Mouse (Mus musculus) liver, embryonic 11.5 days (tissue): ENCODE results near the gene Slc12a8. TPM values are rescaled to one million over a fixed set of nuclear protein-coding genes. Genes with fewer than 3 reads are reported as not detected.
A peak's percentile ranks its signal among the peaks of the same experiment; 100 is the strongest.

ENCODE experiments used
- ATAC-seq: fragments of 200-750 bp; cut with Nextera tagmentation; replicated peaks from 2 replicates; pipeline ENCODE4 v1.8.0; 2017; ENCODE audit warnings: moderate number of reproducible peaks, mild to moderate bottlenecking, moderate TSS enrichment, moderate library complexity; ENCODE audit not compliant: low FRiP score
- DNase-seq: peaks from one replicate; pipeline ENCODE4 v3.0.0-alpha.2; 2017; ENCODE audit warnings: low spot score
- H3K27ac ChIP-seq: fragments of 300-500 bp; sonication (generic); 2 replicates; pipeline ENCODE4 v1.5.1; 2014; ENCODE audit warnings: mild to moderate bottlenecking, low read depth, low read length, control low read depth
- H3K27me3 ChIP-seq: fragments of 300-500 bp; sonication (generic); replicated peaks from 2 replicates; pipeline ENCODE4 v1.6.1; 2014; ENCODE audit warnings: low read length, mixed read lengths; ENCODE audit not compliant: control insufficient read depth, insufficient read depth
- H3K36me3 ChIP-seq: fragments of 300-500 bp; sonication (generic); 2 replicates; pipeline ENCODE4 v1.6.1; 2014; ENCODE audit warnings: mild to moderate bottlenecking, low read length, moderate library complexity, mixed read lengths; ENCODE audit not compliant: control insufficient read depth, insufficient read depth
- H3K4me1 ChIP-seq: fragments of 300-500 bp; sonication (generic); replicated peaks from 2 replicates; pipeline ENCODE4 v1.6.1; 2014; ENCODE audit warnings: low read length, mixed read lengths; ENCODE audit not compliant: control insufficient read depth, insufficient read depth
- H3K4me2 ChIP-seq: fragments of 300-500 bp; sonication (generic); 2 replicates; pipeline ENCODE4 v1.6.1; 2014; ENCODE audit warnings: mild to moderate bottlenecking, control low read depth, moderate library complexity
- H3K4me3 ChIP-seq: fragments of 300-500 bp; sonication (generic); 2 replicates; pipeline ENCODE4 v1.5.1; 2014; ENCODE audit warnings: low read depth, low read length, control low read depth
- H3K9ac ChIP-seq: fragments of 300-500 bp; sonication (generic); 2 replicates; pipeline ENCODE4 v1.6.1; 2014; ENCODE audit warnings: low read depth, low read length, control low read depth
- H3K9me3 ChIP-seq: fragments of 300-500 bp; sonication (generic); 2 replicates; pipeline ENCODE4 v1.6.1; 2016; ENCODE audit warnings: low read length, inconsistent platforms, mixed read lengths; ENCODE audit not compliant: control insufficient read depth
- WGBS: fragments of 180-500 bp; shearing (Covaris S2); extraction: QIAGEN DNeasy Blood & Tissue Kit; methylation state at CpG from one replicate; pipeline ENCODE4 v1.1.7; 2014; 5-methylcytosine and 5-hydroxymethylcytosine counted together
- polyA plus RNA-seq: library from polyadenylated mRNA; unstranded; fragments of >200 nt; fragmentation: Nextera tagmentation; extraction: Ambion mirVana; gene quantifications from 2 replicates; pipeline ENCODE4 v1.2.1, GENCODE M21; 2014

Gene Slc12a8
- polyA plus RNA-seq, 1 experiment from 2014 or later: 0.16 TPM

- H3K4me3 ChIP-seq: no peak overlapping the region
- no peaks in the 10 kb centered on the region for H3K4me1 ChIP-seq
- WGBS: 58% methylated on average over 7 of the region's 7 CpGs
- 0 out of 2 replicates have a peak, but pooled peaks cover 4% of the 10 kb centered on the region for H3K27me3 ChIP-seq
- no peak for DNase-seq
- no peak overlapping the region for H3K27ac ChIP-seq
- H3K9me3 ChIP-seq: no peaks in the 10 kb centered on the region
- no peaks in the 10 kb centered on the region for H3K36me3 ChIP-seq
- no peak overlapping the region for H3K4me2 ChIP-seq
- ATAC-seq: no peak
- H3K9ac ChIP-seq: no peak overlapping the region
These were observed 56.6 kb downstream of the Slc12a8 start for GRCm38 (mm10) chr16:33573703-33574102.

- Histone ChIP-seq H3K9ac (no peak overlapping the region), H3K27ac (no peak overlapping the region), H3K9me3 (no peaks in the 10 kb centered on the region), H3K4me3 (no peak overlapping the region), H3K27me3 (0 out of 2 replicates have a peak, but pooled peaks cover 4% of the 10 kb centered on the region), H3K4me1 (0 out of 2 replicates have a peak, but pooled peaks cover 2% of the 10 kb centered on the region), H3K4me2 (no peak overlapping the region), H3K36me3 (no peaks in the 10 kb centered on the region)
- DNase-seq (no peak), ATAC-seq (no peak)
- WGBS: 73% methylated on average over 6 of the region's 6 CpGs
These were observed 58.6 kb downstream of the Slc12a8 start for GRCm38 (mm10) chr16:33575728-33576127.

DNA sequence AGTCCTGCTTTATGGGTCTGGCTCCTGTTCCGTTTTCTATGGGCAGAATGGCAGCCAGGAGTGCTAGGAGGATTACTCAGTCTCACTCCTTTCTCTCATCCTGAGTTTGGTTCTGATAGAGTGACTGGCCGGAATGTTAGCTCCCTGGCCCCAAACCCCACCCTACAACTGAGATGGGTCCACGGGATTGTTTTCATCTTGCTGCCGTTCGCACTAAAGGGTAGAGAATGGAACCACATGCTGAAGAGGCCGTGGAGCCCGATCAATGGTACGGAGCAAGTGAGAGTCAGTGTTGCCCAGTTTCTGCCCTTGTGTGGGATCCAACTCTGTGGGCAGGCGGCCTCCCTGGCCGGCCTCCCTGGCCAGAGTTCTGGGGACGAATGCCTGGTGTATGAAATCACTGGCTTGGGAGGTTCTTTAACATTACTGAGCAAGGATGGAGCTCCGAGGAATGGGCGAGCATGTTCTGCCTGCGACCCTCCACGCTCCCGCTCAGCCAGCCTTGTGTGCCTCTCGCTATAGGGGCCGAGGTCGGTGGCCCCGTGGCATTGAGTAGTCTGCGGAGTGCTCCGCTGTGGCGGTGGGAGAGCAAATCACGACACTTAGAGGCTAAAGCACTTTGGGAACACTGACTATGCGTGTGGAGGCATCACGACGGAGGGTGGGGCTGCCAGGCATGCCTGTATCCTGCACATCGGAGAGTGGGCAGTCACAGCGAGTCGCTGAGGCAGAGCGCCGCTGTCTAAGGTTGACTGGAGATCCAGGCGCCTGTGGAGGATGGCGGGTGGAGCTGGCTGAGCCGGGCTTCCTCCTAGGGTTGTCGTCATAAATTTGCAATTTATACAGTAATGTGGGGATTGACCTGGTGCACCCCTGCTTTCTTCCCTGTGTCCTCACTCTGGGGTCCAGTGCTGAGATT, 59.4 kb downstream of the Slc12a8 start:
- Histone ChIP-seq H3K4me3 (no peak overlapping the region), H3K27ac (no peak overlapping the region), H3K9ac (no peak overlapping the region), H3K4me1 (0 out of 2 replicates have a peak, but pooled peaks cover 2% of the 10 kb centered on the region), H3K36me3 (no peaks in the 10 kb centered on the region), H3K27me3 (0 out of 2 replicates have a peak, but pooled peaks cover 4% of the 10 kb centered on the region), H3K4me2 (no peak overlapping the region), H3K9me3 (no peaks in the 10 kb centered on the region)
- 71% methylated on average over 36 of the region's 36 CpGs for WGBS
- no peak for ATAC-seq
- no peak for DNase-seq

DNA sequence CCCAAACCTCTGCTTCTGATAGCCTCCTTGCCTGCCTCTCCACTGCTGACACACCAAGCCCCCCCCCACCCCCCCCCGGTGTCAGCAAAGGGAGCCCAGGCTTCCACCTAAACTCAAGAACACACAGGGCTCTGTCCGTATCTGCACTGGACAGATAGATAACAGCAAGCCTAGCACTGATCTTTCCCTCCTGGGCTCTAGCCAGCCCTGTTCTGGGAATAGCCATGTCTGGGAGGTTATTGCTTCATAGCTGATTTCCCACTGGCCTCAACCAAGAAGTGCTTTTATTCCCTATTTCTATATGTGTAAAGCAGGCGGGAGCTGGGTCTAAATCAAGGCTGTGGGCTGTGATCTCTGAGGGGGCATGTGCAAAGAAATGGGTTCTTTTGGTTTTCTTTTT, 61.3 kb downstream of the Slc12a8 start:
- no peak overlapping the region for H3K4me3 ChIP-seq
- 55% methylated on average over 3 of the region's 3 CpGs for WGBS
- no peak for ATAC-seq
- no peak overlapping the region for H3K4me2 ChIP-seq
- 0 out of 2 replicates have a peak, but pooled peaks cover 4% of the 10 kb centered on the region for H3K27me3 ChIP-seq
- no peaks in the 10 kb centered on the region for H3K9me3 ChIP-seq
- no peak overlapping the region for H3K27ac ChIP-seq
- no peaks in the 10 kb centered on the region for H3K36me3 ChIP-seq
- DNase-seq: no peak
- H3K4me1 ChIP-seq: peaks cover 3% of the 10 kb centered on the region; the same call in 1 of the 2 replicates
- no peak overlapping the region for H3K9ac ChIP-seq

- Histone ChIP-seq H3K36me3 (no peaks in the 10 kb centered on the region), H3K9ac (no peak overlapping the region), H3K27ac (0 out of 2 replicates have a peak overlapping the region, but pooled peaks have one; percentile 19), H3K9me3 (no peaks in the 10 kb centered on the region), H3K27me3 (0 out of 2 replicates have a peak, but pooled peaks cover 4% of the 10 kb centered on the region), H3K4me1 (peaks cover 13% of the 10 kb centered on the region), H3K4me2 (no peak overlapping the region), H3K4me3 (no peak overlapping the region)
- 78% methylated on average over 2 of the region's 2 CpGs for WGBS
- ATAC-seq (no peak), DNase-seq (no peak)
These were observed 63.2 kb downstream of the Slc12a8 start for GRCm38 (mm10) chr16:33580331-33580730.

GRCm38 (mm10) chr16:33580736-33581241, 63.7 kb downstream of the Slc12a8 start:
- no peak for DNase-seq
- H3K4me2 ChIP-seq: no peak overlapping the region
- ATAC-seq: peak; percentile 46; the same call in 1 of the 2 replicates
- 0 out of 2 replicates have a peak, but pooled peaks cover 4% of the 10 kb centered on the region for H3K27me3 ChIP-seq
- H3K9me3 ChIP-seq: no peaks in the 10 kb centered on the region
- no peak overlapping the region for H3K4me3 ChIP-seq
- peak overlapping the region; percentile 11; the same call in 1 of the 2 replicates for H3K27ac ChIP-seq
- H3K4me1 ChIP-seq: peaks cover 13% of the 10 kb centered on the region
- no peak overlapping the region for H3K9ac ChIP-seq
- no peaks in the 10 kb centered on the region for H3K36me3 ChIP-seq

- no peaks in the 10 kb centered on the region for H3K36me3 ChIP-seq
- no peaks in the 10 kb centered on the region for H3K9me3 ChIP-seq
- 37% methylated on average over 4 of the region's 4 CpGs for WGBS
- no peak overlapping the region for H3K9ac ChIP-seq
- H3K4me2 ChIP-seq: no peak overlapping the region
- DNase-seq: no peak
- peaks cover 13% of the 10 kb centered on the region for H3K4me1 ChIP-seq
- no peak overlapping the region for H3K4me3 ChIP-seq
- H3K27ac ChIP-seq: peak overlapping the region; percentile 11
- ATAC-seq: 0 out of 2 replicates have a peak, but pooled peaks have one; percentile 23
- H3K27me3 ChIP-seq: 0 out of 2 replicates have a peak, but pooled peaks cover 1% of the 10 kb centered on the region
These were observed 64.6 kb downstream of the Slc12a8 start for GRCm38 (mm10) chr16:33581661-33582099.

GRCm38 (mm10) chr16:33582495-33582894, 65.4 kb downstream of the Slc12a8 start:
- DNase-seq: no peak
- H3K9me3 ChIP-seq: no peaks in the 10 kb centered on the region
- H3K27me3 ChIP-seq: no peaks in the 10 kb centered on the region
- H3K9ac ChIP-seq: no peak overlapping the region
- no peak overlapping the region for H3K4me2 ChIP-seq
- no peak overlapping the region for H3K4me3 ChIP-seq
- 78% methylated on average over 8 of the region's 8 CpGs for WGBS
- H3K4me1 ChIP-seq: peaks cover 13% of the 10 kb centered on the region
- no peak overlapping the region for H3K27ac ChIP-seq
- ATAC-seq: no peak
- no peaks in the 10 kb centered on the region for H3K36me3 ChIP-seq
